Mouse (Mus musculus) hindbrain, postnatal 0 days (tissue): ENCODE measurements around the gene Rgl2. TPM values are rescaled to one million over a fixed set of nuclear protein-coding genes. Genes with fewer than 3 reads are reported as not detected.

Source experiments
- ATAC-seq: fragments of 200-750 bp; cut with Nextera tagmentation; 2 replicates; pipeline ENCODE4 v1.8.0; 2017; ENCODE audit warnings: mild to moderate bottlenecking, moderate TSS enrichment, moderate library complexity
- DNase-seq: peaks from one replicate; pipeline ENCODE4 v3.0.0-alpha.2; 2015; ENCODE audit warnings: low spot score
- H3K27ac ChIP-seq: fragments of 300-500 bp; sonication (generic); 2 replicates; pipeline ENCODE4 v1.5.1; 2014; ENCODE audit warnings: mild to moderate bottlenecking
- H3K27me3 ChIP-seq: fragments of 300-500 bp; sonication (generic); 2 replicates; pipeline ENCODE4 v1.6.1; 2014; ENCODE audit warnings: low read length, mixed read lengths; ENCODE audit not compliant: insufficient read depth
- H3K36me3 ChIP-seq: fragments of 300-500 bp; sonication (generic); 2 replicates; pipeline ENCODE4 v1.6.1; 2014; ENCODE audit warnings: low read length, mixed read lengths; ENCODE audit not compliant: insufficient read depth
- H3K4me1 ChIP-seq: fragments of 300-500 bp; sonication (generic); 2 replicates; pipeline ENCODE4 v1.6.1; 2014; ENCODE audit warnings: antibody characterized with exemption, low read length, mixed read lengths; ENCODE audit not compliant: insufficient read depth
- H3K4me2 ChIP-seq: fragments of 300-500 bp; sonication (generic); 2 replicates; pipeline ENCODE4 v1.6.1; 2014; ENCODE audit warnings: low read depth, mild to moderate bottlenecking, low read length, moderate library complexity, mixed read lengths
- H3K4me3 ChIP-seq: fragments of 300-500 bp; sonication (generic); 2 replicates; pipeline ENCODE4 v1.5.1; 2014; ENCODE audit warnings: low read length
- H3K9ac ChIP-seq: fragments of 300-500 bp; sonication (generic); replicated peaks from 2 replicates; pipeline ENCODE4 v1.6.1; 2014; ENCODE audit warnings: mild to moderate bottlenecking, low read length, moderate library complexity, mixed read lengths
- H3K9me3 ChIP-seq: fragments of 300-500 bp; sonication (generic); 2 replicates; pipeline ENCODE4 v1.6.1; 2016; ENCODE audit warnings: low read length, mixed read lengths
- CTCF ChIP-seq: IDR thresholded peaks from 2 replicates; pipeline ENCODE4 v1.5.1; 2016; ENCODE audit warnings: antibody characterized with exemption, control low read depth, low read depth
- WGBS: fragments of 180-500 bp; shearing (Covaris S2); extraction: QIAGEN DNeasy Blood & Tissue Kit; methylation state at CpG from one replicate; pipeline ENCODE4 v1.1.7; 2014; 5-methylcytosine and 5-hydroxymethylcytosine counted together
- polyA plus RNA-seq: library from polyadenylated mRNA; unstranded; fragments of >200 nt; fragmentation: Nextera tagmentation; extraction: Ambion mirVana; gene quantifications from 2 replicates; pipeline ENCODE4 v1.2.1, GENCODE M21; 2015
- total RNA-seq: library from RNA; depleted of rRNA; stranded (reverse); fragments of >200 nt; gene quantifications from 2 replicates; pipeline ENCODE4 v1.2.3, GENCODE M21; 2014

Gene Rgl2
- total and polyA plus RNA-seq, 2 experiments from 2014 or later, result 36.1 to 116 TPM

DNA sequence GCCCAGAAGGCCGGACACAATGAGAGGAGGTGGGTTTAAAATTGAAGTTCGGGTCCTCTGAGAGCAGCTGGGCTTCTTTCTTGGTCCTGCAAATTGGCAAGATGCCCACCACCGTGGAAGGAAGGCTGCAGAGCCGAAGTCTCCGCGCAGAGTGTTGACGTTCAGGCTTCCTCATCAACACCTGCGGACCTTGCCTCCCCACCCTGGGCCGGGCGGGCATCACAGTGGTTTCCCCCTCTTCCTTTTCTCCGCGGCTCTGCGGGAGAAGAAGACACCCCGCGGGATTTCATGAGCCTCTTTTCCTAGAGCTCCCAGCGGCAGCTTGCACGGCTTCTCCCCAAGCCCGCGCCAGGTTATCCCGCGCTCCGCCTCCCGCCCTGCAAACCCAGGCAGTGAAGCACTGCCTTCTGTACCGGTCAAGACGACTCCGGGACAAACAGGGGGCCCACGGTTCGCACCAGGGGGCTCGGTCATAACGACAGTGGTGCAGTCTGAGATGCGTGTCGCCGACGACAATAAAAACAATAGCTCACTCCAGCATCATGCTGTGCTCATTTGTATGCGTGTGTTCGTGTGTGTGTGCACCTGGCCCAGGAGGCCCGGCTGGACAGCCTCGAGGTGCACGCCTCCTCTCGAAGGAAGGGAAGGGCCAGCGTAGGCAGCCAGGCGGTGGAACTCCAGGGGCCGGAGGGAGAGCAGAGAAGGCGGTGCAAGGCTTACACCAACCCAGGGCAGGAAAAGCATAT, 20.8 kb upstream of the Rgl2 start:
- H3K4me3 ChIP-seq, result peak overlapping the region; percentile 71
- no peaks in the 10 kb centered on the region for H3K9me3 ChIP-seq
- peak; percentile 71 for DNase-seq
- no peak for TF ChIP-seq CTCF
- H3K27me3 ChIP-seq, result no peaks in the 10 kb centered on the region
- peak overlapping the region; percentile 98 for H3K4me2 ChIP-seq
- WGBS, result under 1% methylated on average over 43 of the region's 44 CpGs
- peak; percentile 59 for ATAC-seq
- H3K4me1 ChIP-seq, result 0 out of 2 replicates have a peak, but pooled peaks cover 6% of the 10 kb centered on the region
- peak overlapping the region; percentile 95 for H3K27ac ChIP-seq
- peaks cover 19% of the 10 kb centered on the region for H3K36me3 ChIP-seq
- peak overlapping the region; percentile 79 for H3K9ac ChIP-seq

GRCm38 (mm10) chr17:33909077-33909868, 20.1 kb upstream of the Rgl2 start, which contains the start of gene Daxx:
Gene Daxx, plus strand, starts transcription at chr17:33909414.
- H3K4me1 ChIP-seq, result 0 out of 2 replicates have a peak, but pooled peaks cover 6% of the 10 kb centered on the region
- H3K27me3 ChIP-seq, result no peaks in the 10 kb centered on the region
- ATAC-seq (peak; percentile 97), DNase-seq (peak; percentile 99)
- H3K9ac ChIP-seq, result peak within 1 kb of the TSS; percentile 79
- H3K4me2 ChIP-seq, result peak within 1 kb of the TSS; percentile 98
- peak within 1 kb of the TSS; percentile 71 for H3K4me3 ChIP-seq
- H3K27ac ChIP-seq, result peak within 1 kb of the TSS; percentile 95
- H3K9me3 ChIP-seq, result no peaks in the 10 kb centered on the region
- no peak for TF ChIP-seq CTCF
- peaks cover 25% of the 10 kb centered on the region for H3K36me3 ChIP-seq
- WGBS, result under 1% methylated on average over 67 of the region's 68 CpGs

GRCm38 (mm10) chr17:33909869-33910250, 19.5 kb upstream of the Rgl2 start:
- 0% methylated on average over 14 of the region's 14 CpGs for whole genome bisulfite sequencing
- H3K4me2 ChIP-seq, result peak overlapping the region; percentile 98
- H3K27ac ChIP-seq, result peak overlapping the region; percentile 95
- H3K4me3 ChIP-seq, result peak overlapping the region; percentile 71
- ATAC-seq (peak; percentile 4; the same call in 1 of the 2 replicates), DNase-seq (peak; percentile 35)
- H3K9me3 ChIP-seq, result no peaks in the 10 kb centered on the region
- H3K27me3 ChIP-seq, result no peaks in the 10 kb centered on the region
- H3K4me1 ChIP-seq, result 0 out of 2 replicates have a peak, but pooled peaks cover 6% of the 10 kb centered on the region
- H3K36me3 ChIP-seq, result peaks cover 30% of the 10 kb centered on the region
- peak overlapping the region; percentile 79 for H3K9ac ChIP-seq
- TF ChIP-seq CTCF, result no peak

GRCm38 (mm10) chr17:33910346-33911051, 18.8 kb upstream of the Rgl2 start:
- Histone ChIP-seq H3K4me1 (0 out of 2 replicates have a peak, but pooled peaks cover 6% of the 10 kb centered on the region), H3K27ac (peak overlapping the region; percentile 95; the same call in 1 of the 2 replicates), H3K4me3 (peak overlapping the region; percentile 71), H3K4me2 (peak overlapping the region; percentile 98), H3K9me3 (no peaks in the 10 kb centered on the region), H3K36me3 (peaks cover 30% of the 10 kb centered on the region), H3K27me3 (no peaks in the 10 kb centered on the region), H3K9ac (peak overlapping the region; percentile 79)
- 49% methylated on average over 11 of the region's 11 CpGs for WGBS
- ATAC-seq (no peak), DNase-seq (no peak)
- peak; percentile 27; the same call in 1 of the 2 replicates for TF ChIP-seq CTCF

DNA sequence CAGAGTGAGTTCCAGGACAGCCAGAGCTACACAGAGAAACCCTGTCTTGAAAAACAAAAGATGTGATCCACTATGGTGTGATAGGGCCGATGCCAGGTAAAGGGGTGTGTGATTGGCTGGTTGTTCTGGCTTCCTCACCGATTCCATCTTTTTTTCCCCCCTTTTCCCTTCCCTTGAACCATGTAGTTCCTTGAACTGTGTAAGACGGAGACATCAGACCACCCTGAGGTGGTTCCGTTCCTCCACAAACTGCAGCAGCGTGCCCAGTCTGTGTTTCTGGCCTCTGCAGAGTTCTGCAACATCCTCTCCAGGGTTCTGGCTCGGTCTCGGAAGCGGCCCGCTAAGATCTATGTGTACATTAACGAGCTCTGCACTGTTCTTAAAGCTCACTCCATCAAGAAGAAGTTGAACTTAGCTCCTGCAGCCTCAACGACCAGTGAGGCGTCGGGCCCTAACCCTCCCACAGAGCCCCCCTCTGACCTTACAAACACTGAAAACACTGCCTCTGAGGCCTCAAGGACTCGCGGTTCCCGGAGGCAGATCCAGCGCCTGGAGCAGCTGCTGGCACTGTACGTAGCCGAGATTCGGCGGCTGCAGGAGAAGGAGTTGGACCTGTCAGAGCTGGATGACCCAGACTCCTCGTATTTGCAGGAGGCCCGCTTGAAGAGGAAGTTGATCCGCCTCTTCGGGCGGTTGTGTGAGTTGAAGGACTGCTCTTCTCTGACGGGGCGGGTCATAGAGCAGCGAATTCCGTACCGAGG, 18.1 kb upstream of the Rgl2 start:
- ATAC-seq, result no peak
- Histone ChIP-seq H3K4me1 (0 out of 2 replicates have a peak, but pooled peaks cover 6% of the 10 kb centered on the region), H3K4me2 (no peak overlapping the region), H3K27ac (no peak overlapping the region), H3K4me3 (no peak overlapping the region), H3K9ac (no peak overlapping the region), H3K36me3 (peaks cover 30% of the 10 kb centered on the region), H3K27me3 (no peaks in the 10 kb centered on the region), H3K9me3 (no peaks in the 10 kb centered on the region)
- no peak for DNase-seq
- no peak for TF ChIP-seq CTCF
- 92% methylated on average over 31 of the region's 31 CpGs for WGBS
